ENCODE assay signal across 14 mouse cellular contexts in the genomic region with DNA sequence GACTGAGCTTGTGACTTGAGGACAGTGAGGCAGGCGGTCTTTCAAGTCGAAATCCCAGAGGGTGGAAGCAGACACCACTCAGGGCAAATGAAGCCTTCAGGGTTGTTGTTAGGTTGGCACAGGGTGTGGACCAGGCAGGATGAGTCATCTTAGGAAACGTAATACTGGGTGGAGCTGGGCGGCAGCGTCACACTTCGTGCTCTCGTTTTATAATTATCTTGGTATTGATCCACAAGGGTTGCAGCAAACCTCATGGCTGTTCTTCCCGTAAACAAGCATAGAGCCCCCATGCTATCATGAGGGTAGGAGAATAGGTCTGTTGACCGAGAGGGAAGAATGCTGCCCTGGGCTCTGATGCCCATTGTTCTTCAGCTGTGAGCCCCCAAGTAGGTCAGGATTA. TPM values are rescaled to one million over a fixed set of nuclear protein-coding genes. Genes with fewer than 3 reads are reported as not detected.
DNase-seq lines count a peak whose midpoint lies in the region; TF ChIP-seq lines count a peak whose summit lies in the region.
"Had no signal": no experiment of that assay in that cellular context is flagged by ENCODE, and none has a peak within 500 bp of the region (broad histone marks: within the 10 kb centered on the region; RNA-seq: fewer than 3 reads in every experiment).

No protein-coding gene starts in this region.

- peak overlapping the region; percentile 27 for H3K4me3 ChIP-seq in gastrocnemius, adult 2 months
- H3K4me3 ChIP-seq: embryonic facial prominence, embryonic 12.5 days; hindbrain, embryonic 15.5 days; midbrain, embryonic 10.5 days had no signal

- H3K27ac ChIP-seq in gastrocnemius, adult 2 months, result peak overlapping the region; percentile 87
- H3K27ac ChIP-seq: embryonic facial prominence, embryonic 12.5 days; hindbrain, embryonic 15.5 days; midbrain, embryonic 10.5 days had no signal

- no peak for TF ChIP-seq CTCF in gastrocnemius, adult 2 months (IDR thresholded peaks at IDR 0.05)

- intact Hi-C loops in gastrocnemius, adult 2 months (cut with DNase I), result no loop called here
- intact Hi-C loops in gastrocnemius, postnatal 14 days (cut with DNase I; ENCODE audit: low total_unique reads), result no loop called here

- peak; percentile 74 for DNase-seq in gastrocnemius, adult 2 months
- DNase-seq in gastrocnemius, postnatal 10 days, result no peak
- DNase-seq in CD4-positive, CD25-positive, alpha-beta regulatory T cell, adult 2 months (ENCODE audit: low read depth, low spot score), result peak; percentile 65
- peak; percentile 23 for DNase-seq in gastrocnemius, postnatal 14 days
- DNase-seq in retina, postnatal 1 day, result peak; percentile 87
- DNase-seq in left cerebral cortex, adult 18-20 months (ENCODE audit: low spot score in 2 of 2), result no peak
- no peak for DNase-seq in heart, adult 9 months (ENCODE audit: low spot score in 2 of 2)
- DNase-seq in thymus, adult 18-20 months, result no peak
- DNase-seq: cerebellum, postnatal 14 days; heart, adult 11 months; liver had no signal

RNA-seq across cellular contexts. Expression of gene Trp53bp2, which starts 25.9 kb away (rescaled TPM):
- 1 to 10 TPM; 9.0 to 9.5 TPM for total RNA-seq in gastrocnemius, adult 2 months (2021)
- total RNA-seq in gastrocnemius, postnatal 10 days (2021), result 10 to 100 TPM; 14.2 to 14.5 TPM
- 10 to 100 TPM; 10.7 TPM for total RNA-seq in gastrocnemius, postnatal 14 days (2021)
- 10 to 100 TPM; 19.0 to 20.1 TPM for total RNA-seq in left cerebral cortex, adult 18-20 months (2021)

RNA-seq across cellular contexts. Expression of gene Fbxo28, which starts 41.7 kb away (rescaled TPM):
- 10 to 100 TPM; 21.5 to 23.1 TPM for total RNA-seq in gastrocnemius, adult 2 months (2021)
- 10 to 100 TPM; 16.8 to 23.5 TPM for total RNA-seq in gastrocnemius, postnatal 10 days (2021)
- 10 to 100 TPM; 19.2 to 19.4 TPM for total RNA-seq in gastrocnemius, postnatal 14 days (2021)
- total RNA-seq in left cerebral cortex, adult 18-20 months (2021), result 10 to 100 TPM; 59.6 TPM

Comparison
In these comparisons a context has a peak if more than half of its experiments do, and no peak if none do; other contexts are left out.
1. DNase-seq: peak in gastrocnemius, adult 2 months (single experiment), CD4-positive, CD25-positive, alpha-beta regulatory T cell, adult 2 months (single experiment), gastrocnemius, postnatal 14 days (single experiment) and retina, postnatal 1 day (single experiment); none in gastrocnemius, postnatal 10 days (single experiment), left cerebral cortex, adult 18-20 months (0 of 2), heart, adult 9 months (0 of 2) and thymus, adult 18-20 months (0 of 2).